Mouse (Mus musculus): ENCODE results near the gene Noxo1. TPM values are rescaled to one million over a fixed set of nuclear protein-coding genes. Genes with fewer than 3 reads are reported as not detected.

Gene Noxo1
- polyA plus RNA-seq, 1 experiment from 2014 or later: 0.79 TPM

- H3K27me3 ChIP-seq (ENCODE audit: poor library complexity, severe bottlenecking): peaks cover 68% of the 10 kb centered on the region
- H3K4me3 ChIP-seq: peak overlapping the region; percentile 44
- no peaks in the 10 kb centered on the region for H3K9me3 ChIP-seq
- H3K4me1 ChIP-seq: peaks cover 32% of the 10 kb centered on the region
- DNase-seq (ENCODE audit: extremely low spot score, low spot score): no peak
- H3K36me3 ChIP-seq (replicated peaks): peaks cover 13% of the 10 kb centered on the region
- WGBS: 18% methylated on average over 23 of the region's 23 CpGs
- H3K27ac ChIP-seq: 0 out of 2 replicates have a peak overlapping the region, but pooled peaks have one; percentile 35
These were observed 8.4 kb upstream of the Noxo1 start for GRCm38 (mm10) chr17:24687599-24687998.

- Histone ChIP-seq H3K9me3 (no peaks in the 10 kb centered on the region), H3K27me3 (ENCODE audit: poor library complexity, severe bottlenecking) (peaks cover 68% of the 10 kb centered on the region), H3K4me3 (peak within 1 kb of the TSS; percentile 74), H3K4me1 (peaks cover 36% of the 10 kb centered on the region), H3K36me3 (replicated peaks) (peaks cover 23% of the 10 kb centered on the region), H3K27ac (peak within 1 kb of the TSS; percentile 82)
- DNase-seq (ENCODE audit: extremely low spot score, low spot score): peak; percentile 43
- under 1% methylated on average over 53 of the region's 55 CpGs for WGBS
These were observed 6.6 kb upstream of the Noxo1 start, which contains the start of gene Syngr3 for GRCm38 (mm10) chr17:24689251-24690081. TSS of gene Syngr3 (minus strand) at chr17:24689955.

GRCm38 (mm10) chr17:24692385-24692784, 3.6 kb upstream of the Noxo1 start:
- no peaks in the 10 kb centered on the region for H3K9me3 ChIP-seq
- no peak overlapping the region for H3K4me3 ChIP-seq
- 87% methylated on average over 5 of the region's 5 CpGs for WGBS
- no peak overlapping the region for H3K27ac ChIP-seq
- peaks cover 46% of the 10 kb centered on the region for H3K4me1 ChIP-seq
- peaks cover 49% of the 10 kb centered on the region for H3K27me3 ChIP-seq (ENCODE audit: poor library complexity, severe bottlenecking)
- H3K36me3 ChIP-seq (replicated peaks): peaks cover 23% of the 10 kb centered on the region
- no peak for DNase-seq (ENCODE audit: extremely low spot score, low spot score)

- 7% methylated on average over 51 of the region's 51 CpGs for WGBS
- no peak for DNase-seq (ENCODE audit: extremely low spot score, low spot score)
These were observed 566 bp upstream of the Noxo1 start for GRCm38 (mm10) chr17:24695326-24696010.

GRCm38 (mm10) chr17:24697985-24698384, 2.0 kb downstream of the Noxo1 start:
- Histone ChIP-seq H3K36me3 (replicated peaks) (peaks cover 49% of the 10 kb centered on the region), H3K27me3 (ENCODE audit: poor library complexity, severe bottlenecking) (0 out of 2 replicates have a peak, but pooled peaks cover 6% of the 10 kb centered on the region), H3K4me1 (peaks cover 41% of the 10 kb centered on the region), H3K9me3 (no peaks in the 10 kb centered on the region), H3K27ac (0 out of 2 replicates have a peak overlapping the region, but pooled peaks have one; percentile 13), H3K4me3 (0 out of 2 replicates have a peak overlapping the region, but pooled peaks have one; percentile 12)
- no peak for DNase-seq (ENCODE audit: extremely low spot score, low spot score)
- WGBS: 26% methylated on average over 5 of the region's 5 CpGs

More at GRCm38 (mm10) chr17:24695326-24696010, 566 bp upstream of the Noxo1 start:
- Histone ChIP-seq H3K4me1 (peaks cover 41% of the 10 kb centered on the region), H3K36me3 (replicated peaks) (peaks cover 36% of the 10 kb centered on the region), H3K9me3 (no peaks in the 10 kb centered on the region), H3K27me3 (ENCODE audit: poor library complexity, severe bottlenecking) (peaks cover 24% of the 10 kb centered on the region), H3K4me3 (peak overlapping the region; percentile 84), H3K27ac (peak overlapping the region; percentile 94)

- no peak for DNase-seq (ENCODE audit: extremely low spot score, low spot score)
- no peak overlapping the region; the same call in 1 of the 2 replicates for H3K4me3 ChIP-seq
These were observed 2.7 kb downstream of the Noxo1 start for GRCm38 (mm10) chr17:24698715-24699114.

GRCm38 (mm10) chr17:24699473-24699872, 3.4 kb downstream of the Noxo1 start:
- Histone ChIP-seq H3K4me3 (no peak overlapping the region), H3K36me3 (replicated peaks) (peaks cover 52% of the 10 kb centered on the region), H3K4me1 (peaks cover 36% of the 10 kb centered on the region), H3K27ac (no peak overlapping the region), H3K27me3 (ENCODE audit: poor library complexity, severe bottlenecking) (0 out of 2 replicates have a peak, but pooled peaks cover 6% of the 10 kb centered on the region), H3K9me3 (no peaks in the 10 kb centered on the region)
- WGBS: 79% methylated on average over 2 of the region's 2 CpGs
- no peak for DNase-seq (ENCODE audit: extremely low spot score, low spot score)

More at GRCm38 (mm10) chr17:24698715-24699114, 2.7 kb downstream of the Noxo1 start:
- 0 out of 2 replicates have a peak, but pooled peaks cover 6% of the 10 kb centered on the region for H3K27me3 ChIP-seq (ENCODE audit: poor library complexity, severe bottlenecking)
- H3K4me1 ChIP-seq: peaks cover 41% of the 10 kb centered on the region
- peaks cover 50% of the 10 kb centered on the region for H3K36me3 ChIP-seq (replicated peaks)
- H3K27ac ChIP-seq: 0 out of 2 replicates have a peak overlapping the region, but pooled peaks have one; percentile 13
- no peaks in the 10 kb centered on the region for H3K9me3 ChIP-seq
- WGBS: 70% methylated on average over 9 of the region's 9 CpGs

- Histone ChIP-seq H3K36me3 (replicated peaks) (peaks cover 66% of the 10 kb centered on the region), H3K27ac (no peak overlapping the region), H3K9me3 (no peaks in the 10 kb centered on the region), H3K4me3 (0 out of 2 replicates have a peak overlapping the region, but pooled peaks have one; percentile 3), H3K27me3 (ENCODE audit: poor library complexity, severe bottlenecking) (0 out of 2 replicates have a peak, but pooled peaks cover 6% of the 10 kb centered on the region), H3K4me1 (peaks cover 32% of the 10 kb centered on the region)
- 90% methylated on average over 9 of the region's 9 CpGs for WGBS
- no peak for DNase-seq (ENCODE audit: extremely low spot score, low spot score)
These were observed 5.2 kb downstream of the Noxo1 start for GRCm38 (mm10) chr17:24701251-24701650.

GRCm38 (mm10) chr17:24705821-24706220, 9.8 kb downstream of the Noxo1 start:
- peak overlapping the region; percentile 92 for H3K4me3 ChIP-seq

GRCm38 (mm10) chr17:24706982-24707800, 11.2 kb downstream of the Noxo1 start, which contains the start of gene Tbl3:
TSS of gene Tbl3 (minus strand) at chr17:24707660.
- Histone ChIP-seq H3K9me3 (no peaks in the 10 kb centered on the region), H3K4me1 (peaks cover 19% of the 10 kb centered on the region), H3K4me3 (peak within 1 kb of the TSS; percentile 92), H3K27me3 (ENCODE audit: poor library complexity, severe bottlenecking) (no peaks in the 10 kb centered on the region), H3K27ac (peak within 1 kb of the TSS; percentile 90), H3K36me3 (replicated peaks) (peaks cover 36% of the 10 kb centered on the region)
- WGBS: 5% methylated on average over 32 of the region's 32 CpGs
- peak; percentile 94 for DNase-seq (ENCODE audit: extremely low spot score, low spot score)

More at GRCm38 (mm10) chr17:24705821-24706220, 9.8 kb downstream of the Noxo1 start:
- 95% methylated on average over 3 of the region's 3 CpGs for WGBS
- Histone ChIP-seq H3K27me3 (ENCODE audit: poor library complexity, severe bottlenecking) (no peaks in the 10 kb centered on the region), H3K9me3 (no peaks in the 10 kb centered on the region), H3K4me1 (peaks cover 19% of the 10 kb centered on the region), H3K27ac (no peak overlapping the region), H3K36me3 (replicated peaks) (peaks cover 50% of the 10 kb centered on the region)
- no peak for DNase-seq (ENCODE audit: extremely low spot score, low spot score)

- Histone ChIP-seq H3K36me3 (replicated peaks) (peaks cover 29% of the 10 kb centered on the region), H3K4me3 (peak overlapping the region; percentile 92), H3K9me3 (no peaks in the 10 kb centered on the region), H3K27me3 (ENCODE audit: poor library complexity, severe bottlenecking) (no peaks in the 10 kb centered on the region), H3K4me1 (peaks cover 19% of the 10 kb centered on the region), H3K27ac (peak overlapping the region; percentile 90)
- WGBS: 7% methylated on average over 24 of the region's 24 CpGs
- DNase-seq (ENCODE audit: extremely low spot score, low spot score): no peak
These were observed 11.9 kb downstream of the Noxo1 start for GRCm38 (mm10) chr17:24707801-24708425.

All from forebrain, embryonic 10.5 days (tissue).